Mouse (Mus musculus): ENCODE data around the gene Ttll8.

GRCm38 (mm10) chr15:88861772-88862622 is 92.2 kb downstream of the Ttll8 start, which contains the start of gene Pim3:
- TF ChIP-seq GATA1 (IDR thresholded peaks at IDR 0.05; ENCODE audit: borderline replicate concordance, low read length) = no peak
- peak; percentile 10; the same call in 1 of the 2 replicates for TF ChIP-seq FLI1 (IDR thresholded peaks at IDR 0.05; ENCODE audit: low read length)
